Mouse (Mus musculus) lung, postnatal 10 days (tissue): ENCODE data around the gene Pla2g2c.

Source experiments
- DNase-seq: peaks from one replicate; pipeline ENCODE4 v3.0.0; 2021

Pla2g2c gene

GRCm38 (mm10) chr4:138724354-138725126 lies at the start of gene Pla2g2c:
Gene Pla2g2c (plus strand): TSS chr4:138724792.
- no peak for DNase-seq

GRCm38 (mm10) chr4:138676480-138676879 lies 48.1 kb upstream of the Pla2g2c start:
- DNase-seq: peak; percentile 25

GRCm38 (mm10) chr4:138677579-138677978 lies 47.0 kb upstream of the Pla2g2c start:
- no peak for DNase-seq

- DNase-seq: no peak
Observed at GRCm38 (mm10) chr4:138680124-138680523, 44.5 kb upstream of the Pla2g2c start.

- DNase-seq: no peak
Observed at GRCm38 (mm10) chr4:138682760-138683159, 41.8 kb upstream of the Pla2g2c start.

GRCm38 (mm10) chr4:138685813-138686212 lies 38.8 kb upstream of the Pla2g2c start:
- no peak for DNase-seq

- DNase-seq: no peak
Observed at GRCm38 (mm10) chr4:138689094-138689512, 35.5 kb upstream of the Pla2g2c start.

GRCm38 (mm10) chr4:138690561-138690960 lies 34.0 kb upstream of the Pla2g2c start:
- DNase-seq: no peak

- no peak for DNase-seq
Observed at GRCm38 (mm10) chr4:138691443-138692181, 33.0 kb upstream of the Pla2g2c start.

- DNase-seq: no peak
Observed at GRCm38 (mm10) chr4:138693043-138693692, 31.4 kb upstream of the Pla2g2c start.

GRCm38 (mm10) chr4:138696720-138697119 lies 27.9 kb upstream of the Pla2g2c start:
- no peak for DNase-seq

GRCm38 (mm10) chr4:138697166-138697860 lies 27.3 kb upstream of the Pla2g2c start:
- no peak for DNase-seq

- no peak for DNase-seq
Observed at GRCm38 (mm10) chr4:138698296-138698695, 26.3 kb upstream of the Pla2g2c start.

GRCm38 (mm10) chr4:138700184-138700982 lies 24.2 kb upstream of the Pla2g2c start:
- peak; percentile 67 for DNase-seq

- DNase-seq: no peak
Observed at GRCm38 (mm10) chr4:138701111-138701510, 23.5 kb upstream of the Pla2g2c start.

GRCm38 (mm10) chr4:138702031-138702430 lies 22.6 kb upstream of the Pla2g2c start:
- DNase-seq: no peak

- no peak for DNase-seq
Observed at GRCm38 (mm10) chr4:138702528-138702927, 22.1 kb upstream of the Pla2g2c start.

GRCm38 (mm10) chr4:138703591-138703990 lies 21.0 kb upstream of the Pla2g2c start:
- DNase-seq: no peak

- DNase-seq: no peak
Observed at GRCm38 (mm10) chr4:138704169-138704568, 20.4 kb upstream of the Pla2g2c start.

GRCm38 (mm10) chr4:138706620-138707019 lies 18.0 kb upstream of the Pla2g2c start:
- DNase-seq: no peak

- peak; percentile 79 for DNase-seq
Observed at GRCm38 (mm10) chr4:138708636-138709035, 16.0 kb upstream of the Pla2g2c start.

- no peak for DNase-seq
Observed at GRCm38 (mm10) chr4:138709246-138709645, 15.3 kb upstream of the Pla2g2c start.
